Mouse (Mus musculus): ENCODE results near the gene Srgap1. TPM values are rescaled to one million over a fixed set of nuclear protein-coding genes. Genes with fewer than 3 reads are reported as not detected.
A peak's percentile ranks its signal among the peaks of the same experiment; 100 is the strongest.

Srgap1 gene
- total and polyA plus RNA-seq, 2 experiments from 2014 or later, result 28.5 to 31.1 TPM

DNA sequence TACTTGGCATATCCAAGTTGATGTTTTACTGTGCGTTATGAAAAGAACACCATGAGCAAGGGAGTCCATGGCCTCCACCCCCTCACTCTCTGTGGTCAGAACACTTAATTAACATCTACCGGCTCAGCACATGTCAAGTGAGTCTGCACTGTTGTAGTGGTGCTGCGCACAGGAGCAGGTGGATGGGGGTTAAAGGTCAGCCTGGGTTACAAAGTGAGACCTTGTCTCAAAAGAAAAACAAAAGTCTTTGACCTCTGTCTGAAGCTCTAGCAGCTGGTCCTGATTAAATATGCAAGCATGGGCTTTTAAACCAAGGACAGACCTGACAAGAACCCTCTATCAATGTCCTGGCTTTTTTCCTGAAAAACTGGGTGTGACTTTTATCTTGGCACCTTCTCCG, 304.8 kb downstream of the Srgap1 start:
- WGBS, result 52% methylated on average over 4 of the region's 4 CpGs
- Histone ChIP-seq H3K36me3 (ENCODE audit: insufficient read depth, low read length) (peaks cover 14% of the 10 kb centered on the region), H3K27ac (ENCODE audit: low read depth, low read length) (no peak overlapping the region), H3K4me2 (ENCODE audit: low read depth, low read length, poor library complexity, severe bottlenecking) (no peak overlapping the region), H3K27me3 (ENCODE audit: insufficient read depth, low read length) (no peaks in the 10 kb centered on the region), H3K9ac (replicated peaks; ENCODE audit: low read length, poor library complexity, severe bottlenecking) (no peak overlapping the region), H3K4me3 (ENCODE audit: low read depth, low read length) (no peak overlapping the region), H3K4me1 (ENCODE audit: insufficient read depth, low read length) (no peaks in the 10 kb centered on the region), H3K9me3 (ENCODE audit: low read length) (no peaks in the 10 kb centered on the region)
- ATAC-seq (ENCODE audit: low FRiP score) (no peak), DNase-seq (ENCODE audit: low spot score) (no peak)
- TF ChIP-seq CTCF (IDR thresholded peaks at IDR 0.05), result no peak

DNA sequence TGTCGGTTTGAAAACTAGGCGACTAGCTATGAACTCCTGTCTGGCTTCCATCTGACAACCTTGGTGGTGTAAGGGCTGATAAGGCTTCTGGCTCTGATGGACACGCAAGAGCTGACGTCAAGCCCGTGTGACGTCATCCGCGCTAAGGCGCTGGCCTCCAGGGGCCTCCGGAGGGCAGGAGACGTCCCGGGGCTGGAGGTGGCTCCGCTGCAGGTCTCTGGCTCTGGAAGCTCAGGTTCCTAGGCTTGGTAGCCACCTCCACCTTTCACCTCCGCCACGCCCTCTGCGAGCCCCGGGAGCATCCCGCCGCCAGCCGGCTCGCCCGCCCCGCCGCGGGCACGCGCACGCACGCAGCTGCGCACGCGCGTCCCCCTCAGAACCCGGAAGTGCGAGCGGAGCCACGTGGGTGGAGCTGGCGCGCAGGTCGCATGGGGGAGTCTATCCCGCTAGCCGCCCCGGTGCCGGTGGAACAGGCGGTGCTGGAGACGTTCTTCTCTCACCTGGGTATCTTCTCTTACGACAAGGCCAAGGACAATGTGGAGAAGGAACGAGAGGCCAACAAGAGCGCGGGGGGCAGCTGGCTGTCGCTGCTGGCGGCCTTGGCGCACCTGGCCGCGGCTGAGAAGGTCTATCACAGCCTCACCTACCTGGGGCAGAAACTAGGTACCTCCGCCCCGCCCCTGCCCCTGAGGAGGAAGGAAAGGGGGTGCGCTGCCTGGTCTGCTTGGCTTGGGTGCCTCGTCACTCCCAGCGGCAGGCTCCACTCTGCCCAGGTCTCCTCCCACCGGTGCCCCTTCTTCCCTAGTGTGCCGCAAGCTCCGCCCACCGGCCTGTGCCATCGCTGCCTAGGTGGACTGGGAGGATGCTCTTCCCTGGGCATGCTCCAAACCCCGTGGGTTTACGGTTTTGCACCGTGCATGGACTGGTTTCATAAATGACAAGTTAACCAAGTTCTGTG, 307.3 kb downstream of the Srgap1 start, which contains the start of gene BC048403:
TSS of gene BC048403 (plus strand) at position 390 of the 958 bp plus-strand sequence.
- peak; percentile 90 for ATAC-seq (ENCODE audit: low FRiP score)
- Histone ChIP-seq H3K4me3 (ENCODE audit: low read depth, low read length) (peak within 1 kb of the TSS; percentile 73), H3K27me3 (ENCODE audit: insufficient read depth, low read length) (no peaks in the 10 kb centered on the region), H3K9me3 (ENCODE audit: low read length) (no peaks in the 10 kb centered on the region), H3K4me2 (ENCODE audit: low read depth, low read length, poor library complexity, severe bottlenecking) (peak within 1 kb of the TSS; percentile 93), H3K9ac (replicated peaks; ENCODE audit: low read length, poor library complexity, severe bottlenecking) (peak within 1 kb of the TSS; percentile 83), H3K36me3 (ENCODE audit: insufficient read depth, low read length) (no peaks in the 10 kb centered on the region), H3K4me1 (ENCODE audit: insufficient read depth, low read length) (no peaks in the 10 kb centered on the region), H3K27ac (ENCODE audit: low read depth, low read length) (peak within 1 kb of the TSS; percentile 82)
- peak; percentile 84 for DNase-seq (ENCODE audit: low spot score)
- under 1% methylated on average over 63 of the region's 68 CpGs for WGBS
- TF ChIP-seq CTCF (IDR thresholded peaks at IDR 0.05), result no peak

DNA sequence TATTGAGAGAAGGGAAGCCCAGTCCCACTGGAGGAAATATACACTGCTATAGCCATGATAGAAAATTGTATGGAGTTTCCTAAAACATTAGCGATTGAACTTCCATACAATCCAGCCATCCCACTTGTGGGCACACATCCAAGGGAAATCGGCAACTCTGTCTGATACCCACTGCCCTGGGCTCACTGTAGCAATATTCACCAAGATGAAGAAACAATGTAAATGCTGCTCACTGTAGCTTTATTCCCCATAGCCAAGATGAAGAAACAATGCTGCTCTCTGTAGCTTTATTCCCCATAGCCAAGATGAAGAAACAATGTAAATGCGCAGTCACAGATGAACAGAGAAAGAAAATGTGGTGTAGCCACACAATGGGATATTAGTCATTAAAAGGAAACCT, 309.9 kb downstream of the Srgap1 start:
- Histone ChIP-seq H3K4me1 (ENCODE audit: insufficient read depth, low read length) (no peaks in the 10 kb centered on the region), H3K27ac (ENCODE audit: low read depth, low read length) (no peak overlapping the region), H3K9ac (replicated peaks; ENCODE audit: low read length, poor library complexity, severe bottlenecking) (no peak overlapping the region), H3K4me2 (ENCODE audit: low read depth, low read length, poor library complexity, severe bottlenecking) (no peak overlapping the region), H3K9me3 (ENCODE audit: low read length) (no peaks in the 10 kb centered on the region), H3K36me3 (ENCODE audit: insufficient read depth, low read length) (no peaks in the 10 kb centered on the region), H3K4me3 (ENCODE audit: low read depth, low read length) (no peak overlapping the region), H3K27me3 (ENCODE audit: insufficient read depth, low read length) (no peaks in the 10 kb centered on the region)
- DNase-seq (ENCODE audit: low spot score) (no peak), ATAC-seq (ENCODE audit: low FRiP score) (no peak)
- 93% methylated on average over 3 of the region's 3 CpGs for WGBS
- no peak for TF ChIP-seq CTCF (IDR thresholded peaks at IDR 0.05)

DNA sequence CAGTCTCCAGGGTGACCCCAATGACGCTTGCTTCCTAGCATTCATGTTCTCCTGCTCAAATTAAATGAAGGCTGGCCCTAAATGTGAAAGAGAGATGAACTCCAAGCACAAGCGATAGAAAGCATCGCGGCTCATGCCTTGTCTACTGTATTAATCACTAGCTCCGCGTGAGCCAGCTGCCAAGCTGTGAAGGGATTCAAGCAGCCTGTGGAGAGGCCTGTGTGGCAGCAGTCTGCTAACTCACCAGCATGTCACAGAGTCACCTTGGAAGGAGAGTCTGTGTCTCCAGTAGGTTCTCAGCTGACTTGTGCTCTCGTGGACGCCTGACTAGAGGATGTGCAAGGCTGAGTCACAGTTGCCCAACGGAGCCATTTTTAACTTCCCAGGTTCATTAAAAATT, 314.6 kb downstream of the Srgap1 start:
- no peaks in the 10 kb centered on the region for H3K4me1 ChIP-seq (ENCODE audit: insufficient read depth, low read length)
- H3K4me2 ChIP-seq (ENCODE audit: low read depth, low read length, poor library complexity, severe bottlenecking), result no peak overlapping the region
- TF ChIP-seq CTCF (IDR thresholded peaks at IDR 0.05), result no peak
- ATAC-seq (ENCODE audit: low FRiP score), result no peak
- no peak overlapping the region for H3K27ac ChIP-seq (ENCODE audit: low read depth, low read length)
- DNase-seq (ENCODE audit: low spot score), result peak; percentile 21
- no peaks in the 10 kb centered on the region for H3K9me3 ChIP-seq (ENCODE audit: low read length)
- WGBS, result 76% methylated on average over 9 of the region's 9 CpGs
- no peak overlapping the region for H3K9ac ChIP-seq (replicated peaks; ENCODE audit: low read length, poor library complexity, severe bottlenecking)
- H3K4me3 ChIP-seq (ENCODE audit: low read depth, low read length), result no peak overlapping the region
- no peaks in the 10 kb centered on the region for H3K27me3 ChIP-seq (ENCODE audit: insufficient read depth, low read length)
- no peaks in the 10 kb centered on the region for H3K36me3 ChIP-seq (ENCODE audit: insufficient read depth, low read length)

DNA sequence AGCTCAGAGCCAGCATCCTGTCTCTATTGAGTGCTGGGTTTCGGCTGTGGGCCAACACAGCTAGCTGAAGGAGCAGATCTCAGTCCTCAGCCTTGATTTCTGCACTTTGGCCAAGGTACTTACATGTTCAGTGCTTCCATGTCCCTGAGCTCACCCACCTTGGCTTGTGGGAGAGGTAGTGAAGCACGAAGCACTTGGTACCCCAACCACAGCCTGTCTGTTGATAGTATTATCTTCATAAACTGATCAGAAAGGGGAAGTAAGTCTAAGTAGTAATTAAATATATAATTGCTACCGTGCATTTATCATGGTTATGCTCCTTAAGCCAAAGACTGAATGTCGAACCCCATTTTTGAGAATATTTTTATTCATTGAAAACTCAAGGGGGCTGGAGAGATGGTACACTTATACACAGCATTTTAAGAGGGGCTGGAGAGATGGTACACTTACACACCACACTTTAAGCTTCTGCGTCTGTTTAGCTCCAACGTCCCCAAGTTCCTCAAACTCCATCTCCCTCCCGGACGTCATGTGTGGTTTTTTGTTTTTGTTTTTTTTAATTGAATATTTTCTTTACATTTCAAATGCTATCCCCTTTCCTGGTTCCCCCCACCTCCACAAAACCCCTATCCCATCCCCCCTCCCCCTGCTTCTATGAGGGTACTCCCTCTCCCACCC, 315.9 kb downstream of the Srgap1 start:
- Histone ChIP-seq H3K4me2 (ENCODE audit: low read depth, low read length, poor library complexity, severe bottlenecking) (no peak overlapping the region), H3K27ac (ENCODE audit: low read depth, low read length) (no peak overlapping the region), H3K4me3 (ENCODE audit: low read depth, low read length) (no peak overlapping the region), H3K27me3 (ENCODE audit: insufficient read depth, low read length) (no peaks in the 10 kb centered on the region), H3K4me1 (ENCODE audit: insufficient read depth, low read length) (no peaks in the 10 kb centered on the region), H3K36me3 (ENCODE audit: insufficient read depth, low read length) (no peaks in the 10 kb centered on the region), H3K9me3 (ENCODE audit: low read length) (no peaks in the 10 kb centered on the region), H3K9ac (replicated peaks; ENCODE audit: low read length, poor library complexity, severe bottlenecking) (no peak overlapping the region)
- ATAC-seq (ENCODE audit: low FRiP score) (no peak), DNase-seq (ENCODE audit: low spot score) (no peak)
- TF ChIP-seq CTCF (IDR thresholded peaks at IDR 0.05), result no peak
- WGBS, result 90% methylated on average over 8 of the region's 8 CpGs

Other genes starting within 250 kb of the Srgap1 start
- gene Rxylt1, start 50.1 kb upstream of the Srgap1 start, total RNA-seq (2014; rRNA removed), result 24.4 and 31.8 TPM in 2 replicates
- 48.9 and 54.9 TPM in 2 replicates for gene Rxylt1, start 50.1 kb upstream of the Srgap1 start, polyA plus RNA-seq (2015; fragmentation: Nextera tagmentation; extraction: Ambion mirVana)